Mouse (Mus musculus): ENCODE data around the gene Chga.

Gene Chga

DNA sequence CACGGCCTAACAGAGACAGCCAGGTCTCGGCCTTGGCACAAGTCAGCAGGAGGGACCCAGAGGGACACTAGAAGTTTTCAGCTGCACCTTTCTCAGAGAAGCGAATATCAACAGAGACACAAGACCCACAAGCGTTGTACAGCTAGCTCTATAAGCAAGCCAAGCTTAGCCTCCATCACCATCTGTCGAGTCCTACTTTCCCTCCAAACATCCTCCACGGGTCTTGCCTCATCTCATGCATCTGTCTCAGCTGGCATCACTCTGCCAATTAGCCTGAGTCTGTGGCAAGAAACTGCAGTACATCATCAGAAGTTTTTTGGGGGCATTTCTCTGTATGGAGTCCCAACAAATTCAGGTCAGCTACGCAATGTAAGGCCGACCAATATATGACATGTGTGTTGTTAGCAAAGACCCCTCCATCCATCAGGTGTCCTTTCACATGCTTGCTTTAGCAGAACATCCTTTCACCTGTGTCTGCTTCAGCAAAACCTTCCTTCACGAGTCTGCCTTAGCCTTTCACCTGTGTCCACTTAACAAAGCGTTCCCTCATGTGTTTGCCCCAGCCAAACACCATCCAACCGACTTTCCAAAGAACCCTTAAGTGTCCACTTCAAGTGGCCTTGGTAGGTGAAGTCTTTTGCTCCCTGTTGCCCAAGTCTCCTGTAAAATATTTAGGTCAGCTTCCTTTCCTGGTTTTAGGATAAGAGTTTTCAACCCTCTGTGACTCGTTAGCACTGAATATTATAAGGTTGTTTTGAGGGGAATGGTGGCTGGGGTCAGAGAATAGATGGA, 34.6 kb upstream of the Chga start:
- Histone ChIP-seq H3K27me3 (ENCODE audit: insufficient read depth, low read length) (no peaks in the 10 kb centered on the region), H3K4me3 (replicated peaks; ENCODE audit: low read length) (no peak overlapping the region), H3K4me1 (replicated peaks; ENCODE audit: low read depth, low read length) (peaks cover 12% of the 10 kb centered on the region), H3K9me3 (ENCODE audit: low read length) (no peaks in the 10 kb centered on the region), H3K36me3 (ENCODE audit: insufficient read depth, low read length) (no peaks in the 10 kb centered on the region)
- no peak for TF ChIP-seq POU5F1 (IDR thresholded peaks at IDR 0.05; ENCODE audit: borderline replicate concordance, low read length)
- TF ChIP-seq NANOG (IDR thresholded peaks at IDR 0.05; ENCODE audit: borderline replicate concordance, low read length) = no peak
- no peak for TF ChIP-seq CTCF (conservative IDR thresholded peaks at IDR 0.05; ENCODE audit: low read length)

DNA sequence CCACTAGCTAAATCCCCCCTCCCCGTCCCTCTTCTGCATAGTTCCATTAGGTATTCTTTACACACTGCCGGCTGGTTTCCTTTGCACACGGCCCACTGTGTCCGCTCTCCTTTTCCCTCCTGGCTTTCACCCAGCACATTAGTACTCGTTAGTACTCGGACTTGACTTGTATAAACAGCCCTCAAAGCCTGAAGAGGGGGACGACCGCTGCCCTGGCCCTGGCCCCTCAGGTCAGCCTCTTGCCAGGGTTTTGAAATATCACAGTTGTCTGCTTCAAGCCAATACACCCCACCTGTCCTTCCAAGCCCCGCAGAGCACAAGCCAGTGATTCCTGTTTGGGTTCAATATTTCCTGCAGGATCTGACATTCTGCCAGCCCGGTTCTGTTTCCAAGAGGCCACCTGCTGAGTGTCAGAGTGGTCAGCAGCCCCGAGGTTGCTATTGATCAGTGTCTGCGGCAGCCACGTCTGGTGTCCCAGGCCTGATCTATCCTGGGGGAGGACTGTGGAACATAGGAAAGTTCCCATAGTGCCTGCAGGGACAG, 32.9 kb upstream of the Chga start:
- H3K27me3 ChIP-seq (ENCODE audit: insufficient read depth, low read length) = no peaks in the 10 kb centered on the region; the same call in 1 of the 2 replicates
- TF ChIP-seq POU5F1 (IDR thresholded peaks at IDR 0.05; ENCODE audit: borderline replicate concordance, low read length) (no peak), CTCF (conservative IDR thresholded peaks at IDR 0.05; ENCODE audit: low read length) (no peak), NANOG (IDR thresholded peaks at IDR 0.05; ENCODE audit: borderline replicate concordance, low read length) (no peak)
- H3K4me1 ChIP-seq (replicated peaks; ENCODE audit: low read depth, low read length) = peaks cover 12% of the 10 kb centered on the region
- no peaks in the 10 kb centered on the region for H3K36me3 ChIP-seq (ENCODE audit: insufficient read depth, low read length)
- H3K4me3 ChIP-seq (replicated peaks; ENCODE audit: low read length) = no peak overlapping the region
- no peaks in the 10 kb centered on the region for H3K9me3 ChIP-seq (ENCODE audit: low read length)

DNA sequence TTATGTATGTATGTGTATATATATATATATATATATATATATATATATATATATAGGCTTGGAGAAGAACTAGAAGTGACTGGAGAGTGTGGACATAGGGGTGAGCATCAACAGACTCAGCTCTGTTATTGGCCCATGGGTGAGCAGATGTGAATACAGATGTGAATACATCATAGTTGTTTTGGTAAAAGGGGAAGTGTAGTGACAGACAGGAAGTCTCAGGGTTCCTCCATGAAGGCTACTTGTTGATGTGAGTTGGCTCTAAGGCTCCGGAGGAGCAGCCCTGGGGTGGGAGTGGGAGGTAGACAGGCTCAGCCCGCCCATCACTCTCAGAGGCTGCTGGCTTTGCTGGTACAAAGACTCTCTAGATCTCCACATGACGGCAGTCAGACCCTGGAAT, 30.6 kb upstream of the Chga start:
- no peak for TF ChIP-seq NANOG (IDR thresholded peaks at IDR 0.05; ENCODE audit: borderline replicate concordance, low read length)
- TF ChIP-seq CTCF (conservative IDR thresholded peaks at IDR 0.05; ENCODE audit: low read length) = no peak
- no peak for TF ChIP-seq POU5F1 (IDR thresholded peaks at IDR 0.05; ENCODE audit: borderline replicate concordance, low read length)
- no peaks in the 10 kb centered on the region; the same call in 1 of the 2 replicates for H3K27me3 ChIP-seq (ENCODE audit: insufficient read depth, low read length)
- no peak overlapping the region for H3K4me3 ChIP-seq (replicated peaks; ENCODE audit: low read length)

DNA sequence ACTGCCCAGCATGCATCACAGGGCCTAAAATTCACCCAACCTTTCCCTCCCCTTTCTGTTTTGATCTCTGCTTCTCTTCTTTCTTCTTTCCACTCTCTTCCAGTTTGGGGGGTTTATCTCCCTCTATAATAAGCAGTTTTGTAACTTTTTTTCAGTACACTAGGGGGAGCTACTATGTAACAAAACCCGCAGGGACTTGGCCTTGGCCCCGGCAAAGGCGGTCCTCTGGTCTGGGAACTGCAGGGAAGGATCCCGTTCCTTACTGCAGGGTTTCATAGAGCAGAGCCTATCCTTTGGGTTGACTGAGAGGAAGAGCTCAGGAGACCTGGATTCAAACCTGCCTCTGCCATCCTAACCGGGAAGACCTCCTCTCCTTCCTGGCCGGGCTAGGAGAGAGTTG, 30.0 kb upstream of the Chga start:
- H3K4me3 ChIP-seq (replicated peaks; ENCODE audit: low read length) = no peak overlapping the region
- peaks cover 16% of the 10 kb centered on the region for H3K4me1 ChIP-seq (replicated peaks; ENCODE audit: low read depth, low read length)
- no peak for TF ChIP-seq POU5F1 (IDR thresholded peaks at IDR 0.05; ENCODE audit: borderline replicate concordance, low read length)
- TF ChIP-seq CTCF (conservative IDR thresholded peaks at IDR 0.05; ENCODE audit: low read length) = peak; percentile 47
- no peaks in the 10 kb centered on the region for H3K36me3 ChIP-seq (ENCODE audit: insufficient read depth, low read length)
- H3K27me3 ChIP-seq (ENCODE audit: insufficient read depth, low read length) = no peaks in the 10 kb centered on the region; the same call in 1 of the 2 replicates
- no peaks in the 10 kb centered on the region for H3K9me3 ChIP-seq (ENCODE audit: low read length)

More for the DNA sequence above, 30.6 kb upstream of the Chga start:
- Histone ChIP-seq H3K4me1 (replicated peaks; ENCODE audit: low read depth, low read length) (peaks cover 16% of the 10 kb centered on the region), H3K36me3 (ENCODE audit: insufficient read depth, low read length) (no peaks in the 10 kb centered on the region), H3K9me3 (ENCODE audit: low read length) (no peaks in the 10 kb centered on the region)

DNA sequence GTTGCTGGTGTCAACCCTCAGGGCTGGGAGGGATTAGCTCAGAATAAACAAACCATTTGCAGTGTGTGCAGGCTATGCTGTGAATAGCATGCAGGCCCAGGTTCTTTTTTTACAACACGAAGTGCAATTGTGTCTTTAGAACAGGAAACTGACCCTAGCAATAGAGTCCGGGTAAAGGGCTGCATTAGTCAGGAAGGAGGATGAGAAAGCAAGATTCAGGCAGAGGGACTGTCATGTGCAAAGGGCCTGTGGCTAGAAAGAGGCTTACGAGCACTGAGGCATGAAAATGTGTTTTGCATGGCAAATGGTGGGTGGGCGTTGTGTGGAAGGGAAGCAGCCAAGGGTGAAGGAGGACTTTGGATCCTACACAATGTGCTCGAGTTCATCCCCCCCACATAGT, 26.8 kb upstream of the Chga start:
- no peak overlapping the region for H3K4me3 ChIP-seq (replicated peaks; ENCODE audit: low read length)
- H3K4me1 ChIP-seq (replicated peaks; ENCODE audit: low read depth, low read length) = peaks cover 19% of the 10 kb centered on the region
- no peaks in the 10 kb centered on the region for H3K9me3 ChIP-seq (ENCODE audit: low read length)
- H3K36me3 ChIP-seq (ENCODE audit: insufficient read depth, low read length) = no peaks in the 10 kb centered on the region
- no peaks in the 10 kb centered on the region; the same call in 1 of the 2 replicates for H3K27me3 ChIP-seq (ENCODE audit: insufficient read depth, low read length)
- no peak for TF ChIP-seq CTCF (conservative IDR thresholded peaks at IDR 0.05; ENCODE audit: low read length)
- no peak for TF ChIP-seq NANOG (IDR thresholded peaks at IDR 0.05; ENCODE audit: borderline replicate concordance, low read length)
- no peak for TF ChIP-seq POU5F1 (IDR thresholded peaks at IDR 0.05; ENCODE audit: borderline replicate concordance, low read length)

DNA sequence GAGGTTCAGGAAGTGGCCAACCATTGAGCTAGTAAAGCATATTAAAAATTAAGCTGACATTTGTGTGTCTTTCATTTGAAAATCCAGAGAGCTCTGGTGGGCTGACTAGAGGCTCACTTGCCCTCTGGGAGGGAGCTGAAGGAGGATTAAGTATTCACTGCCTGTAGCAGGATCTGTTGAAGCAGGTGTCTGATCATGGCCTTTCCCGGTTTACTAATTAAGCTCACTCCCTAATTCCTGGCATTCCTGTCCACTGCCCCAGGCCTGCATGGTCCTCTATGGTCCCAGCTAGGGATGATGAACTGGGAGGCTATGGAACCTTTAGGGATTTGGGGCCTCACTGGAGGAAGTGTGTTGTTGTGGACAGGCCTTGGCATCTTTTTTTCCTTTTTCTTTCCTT, 19.0 kb upstream of the Chga start:
- H3K9me3 ChIP-seq (ENCODE audit: low read length) = peaks cover 7% of the 10 kb centered on the region
- peaks cover 35% of the 10 kb centered on the region for H3K4me1 ChIP-seq (replicated peaks; ENCODE audit: low read depth, low read length)
- no peak overlapping the region for H3K4me3 ChIP-seq (replicated peaks; ENCODE audit: low read length)
- H3K36me3 ChIP-seq (ENCODE audit: insufficient read depth, low read length) = no peaks in the 10 kb centered on the region
- TF ChIP-seq POU5F1 (IDR thresholded peaks at IDR 0.05; ENCODE audit: borderline replicate concordance, low read length) (no peak), CTCF (conservative IDR thresholded peaks at IDR 0.05; ENCODE audit: low read length) (no peak), NANOG (IDR thresholded peaks at IDR 0.05; ENCODE audit: borderline replicate concordance, low read length) (no peak)
- H3K27me3 ChIP-seq (ENCODE audit: insufficient read depth, low read length) = peaks cover 8% of the 10 kb centered on the region; the same call in 1 of the 2 replicates

DNA sequence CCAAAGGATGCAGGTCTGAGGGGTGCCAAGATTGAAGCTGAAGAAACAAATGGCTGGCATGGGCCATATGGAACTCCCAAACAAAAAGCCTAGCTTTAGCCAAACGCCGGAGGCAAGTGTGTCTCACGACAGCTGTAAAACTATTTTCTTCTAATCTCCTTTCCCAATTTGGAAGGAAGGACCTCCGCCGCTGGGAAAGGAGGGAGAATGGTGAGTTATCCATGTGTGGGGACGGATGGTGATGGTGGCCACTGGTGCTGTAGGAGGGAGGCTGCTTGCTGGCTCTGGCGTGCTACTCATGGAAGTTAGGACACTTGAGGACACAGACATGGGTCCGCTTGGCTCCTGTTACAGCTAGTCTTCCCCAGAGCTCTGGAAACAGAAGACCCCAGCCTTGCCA, 14.5 kb upstream of the Chga start:
- H3K4me3 ChIP-seq (replicated peaks; ENCODE audit: low read length) = no peak overlapping the region
- peaks cover 13% of the 10 kb centered on the region; the same call in 1 of the 2 replicates for H3K27me3 ChIP-seq (ENCODE audit: insufficient read depth, low read length)
- TF ChIP-seq CTCF (conservative IDR thresholded peaks at IDR 0.05; ENCODE audit: low read length) (no peak), POU5F1 (IDR thresholded peaks at IDR 0.05; ENCODE audit: borderline replicate concordance, low read length) (no peak), NANOG (IDR thresholded peaks at IDR 0.05; ENCODE audit: borderline replicate concordance, low read length) (no peak)
- H3K36me3 ChIP-seq (ENCODE audit: insufficient read depth, low read length) = no peaks in the 10 kb centered on the region
- H3K4me1 ChIP-seq (replicated peaks; ENCODE audit: low read depth, low read length) = peaks cover 33% of the 10 kb centered on the region
- peaks cover 7% of the 10 kb centered on the region for H3K9me3 ChIP-seq (ENCODE audit: low read length)

DNA sequence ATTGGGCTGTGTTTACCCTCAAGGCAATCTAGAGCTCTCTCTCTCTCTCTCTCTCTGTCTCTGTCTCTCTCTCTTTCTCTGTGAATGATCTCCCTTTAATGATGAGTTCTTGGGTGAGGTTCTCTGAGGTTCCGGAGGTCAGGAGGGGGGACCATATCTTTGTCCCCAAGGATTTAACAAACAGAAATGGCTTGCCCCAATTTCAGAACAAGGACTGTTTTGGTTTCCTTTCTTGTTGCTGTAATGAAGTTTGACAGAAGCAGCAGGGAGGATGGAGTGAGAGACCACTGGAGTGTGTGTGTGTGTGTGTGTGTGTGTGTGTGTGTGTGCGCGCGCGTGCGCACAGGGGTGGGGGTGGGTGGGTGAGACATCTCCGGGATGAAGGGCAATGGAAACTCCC, 13.6 kb upstream of the Chga start:
- Histone ChIP-seq H3K27me3 (ENCODE audit: insufficient read depth, low read length) (peaks cover 13% of the 10 kb centered on the region; the same call in 1 of the 2 replicates), H3K9me3 (ENCODE audit: low read length) (peaks cover 7% of the 10 kb centered on the region), H3K36me3 (ENCODE audit: insufficient read depth, low read length) (no peaks in the 10 kb centered on the region), H3K4me3 (replicated peaks; ENCODE audit: low read length) (no peak overlapping the region), H3K4me1 (replicated peaks; ENCODE audit: low read depth, low read length) (peaks cover 42% of the 10 kb centered on the region)
- TF ChIP-seq CTCF (conservative IDR thresholded peaks at IDR 0.05; ENCODE audit: low read length) (no peak), NANOG (IDR thresholded peaks at IDR 0.05; ENCODE audit: borderline replicate concordance, low read length) (no peak), POU5F1 (IDR thresholded peaks at IDR 0.05; ENCODE audit: borderline replicate concordance, low read length) (no peak)

Data from E14TG2a.4 (cell line).